Mouse (Mus musculus): ENCODE measurements at regions not wholly inside any gene's neighbourhood (a gene's known extent, or its start where the extent isn't known, plus 50 kb on each side); places are given as distances from the start of the nearest gene placed in this dataset.

GRCm38 (mm10) chr10:9569277-9569676 is 105.7 kb downstream of the Samd5 start:
- WGBS = 62% methylated on average over 4 of the region's 4 CpGs
- DNase-seq = no peak
- no peak overlapping the region for H3K9ac ChIP-seq (ENCODE audit: low read depth, low read length)
- no peaks in the 10 kb centered on the region for H3K27me3 ChIP-seq (ENCODE audit: control insufficient read depth, insufficient read depth, low read length)
- no peaks in the 10 kb centered on the region for H3K36me3 ChIP-seq (ENCODE audit: control insufficient read depth, insufficient read depth, low read length)
- H3K27ac ChIP-seq = no peak overlapping the region
- no peak overlapping the region for H3K4me3 ChIP-seq
- H3K4me1 ChIP-seq (ENCODE audit: control insufficient read depth, insufficient read depth, low read length) = peaks cover 1% of the 10 kb centered on the region; the same call in 1 of the 2 replicates
- no peaks in the 10 kb centered on the region for H3K79me2 ChIP-seq (replicated peaks; ENCODE audit: control insufficient read depth, insufficient read depth, low read length)
- intact Hi-C loops (cut with DNase I) = no loop called here
- TF ChIP-seq POLR2A (IDR thresholded peaks at IDR 0.05; ENCODE audit: insufficient read depth, low read depth, low read length) (no peak), EP300 (IDR thresholded peaks at IDR 0.05; ENCODE audit: insufficient read depth, low read depth, low read length) (no peak), CTCF (IDR thresholded peaks at IDR 0.05) (no peak)

GRCm38 (mm10) chr10:9557517-9558065 is 117.4 kb downstream of the Samd5 start:
- H3K79me2 ChIP-seq (replicated peaks; ENCODE audit: control insufficient read depth, insufficient read depth, low read length) = no peaks in the 10 kb centered on the region
- H3K27ac ChIP-seq = no peak overlapping the region
- TF ChIP-seq POLR2A (IDR thresholded peaks at IDR 0.05; ENCODE audit: insufficient read depth, low read depth, low read length) = no peak
- no peak for TF ChIP-seq EP300 (IDR thresholded peaks at IDR 0.05; ENCODE audit: insufficient read depth, low read depth, low read length)
- TF ChIP-seq CTCF (IDR thresholded peaks at IDR 0.05) = no peak
- intact Hi-C loops (cut with DNase I) = no loop called here
- no peaks in the 10 kb centered on the region for H3K36me3 ChIP-seq (ENCODE audit: control insufficient read depth, insufficient read depth, low read length)
- no peaks in the 10 kb centered on the region for H3K27me3 ChIP-seq (ENCODE audit: control insufficient read depth, insufficient read depth, low read length)
- H3K9ac ChIP-seq (ENCODE audit: low read depth, low read length) = no peak overlapping the region
- no peak for DNase-seq
- 84% methylated on average over 4 of the region's 4 CpGs for WGBS
- no peak overlapping the region for H3K4me3 ChIP-seq
- H3K4me1 ChIP-seq (ENCODE audit: control insufficient read depth, insufficient read depth, low read length) = peaks cover 2% of the 10 kb centered on the region; the same call in 1 of the 2 replicates

DNA sequence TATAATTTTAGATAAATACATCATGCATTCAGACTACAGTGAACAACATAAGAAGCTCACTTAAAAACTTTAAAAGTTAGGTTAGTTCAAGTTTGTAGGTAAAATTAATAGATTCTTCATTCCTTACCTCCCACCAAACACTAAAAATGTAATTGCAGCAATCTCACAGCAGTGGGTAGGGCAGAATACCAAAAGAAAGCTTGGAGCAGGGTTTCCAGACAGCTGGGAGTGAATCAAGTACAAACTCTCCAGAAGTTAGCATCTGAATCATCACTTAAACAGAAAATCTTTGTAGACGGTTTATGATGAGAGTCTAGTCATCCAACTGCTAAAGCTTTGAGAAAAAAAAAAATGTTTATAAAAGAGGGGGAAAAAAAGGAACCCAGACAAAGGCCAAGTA is 117.9 kb downstream of the Samd5 start:
- WGBS = 37% methylated on average over 1 of the region's 1 CpGs
- H3K27me3 ChIP-seq (ENCODE audit: control insufficient read depth, insufficient read depth, low read length) = no peaks in the 10 kb centered on the region
- H3K9ac ChIP-seq (ENCODE audit: low read depth, low read length) = no peak overlapping the region
- no peak overlapping the region for H3K4me3 ChIP-seq
- no peak for DNase-seq
- intact Hi-C loops (cut with DNase I) = no loop called here
- TF ChIP-seq CTCF (IDR thresholded peaks at IDR 0.05) = no peak
- no peak for TF ChIP-seq EP300 (IDR thresholded peaks at IDR 0.05; ENCODE audit: insufficient read depth, low read depth, low read length)
- TF ChIP-seq POLR2A (IDR thresholded peaks at IDR 0.05; ENCODE audit: insufficient read depth, low read depth, low read length) = no peak
- peaks cover 2% of the 10 kb centered on the region; the same call in 1 of the 2 replicates for H3K4me1 ChIP-seq (ENCODE audit: control insufficient read depth, insufficient read depth, low read length)
- H3K79me2 ChIP-seq (replicated peaks; ENCODE audit: control insufficient read depth, insufficient read depth, low read length) = no peaks in the 10 kb centered on the region
- no peaks in the 10 kb centered on the region for H3K36me3 ChIP-seq (ENCODE audit: control insufficient read depth, insufficient read depth, low read length)
- no peak overlapping the region for H3K27ac ChIP-seq

- intact Hi-C loops (cut with DNase I) = no loop called here
- peaks cover 2% of the 10 kb centered on the region; the same call in 1 of the 2 replicates for H3K4me1 ChIP-seq (ENCODE audit: control insufficient read depth, insufficient read depth, low read length)
- H3K79me2 ChIP-seq (replicated peaks; ENCODE audit: control insufficient read depth, insufficient read depth, low read length) = no peaks in the 10 kb centered on the region
- no peaks in the 10 kb centered on the region for H3K27me3 ChIP-seq (ENCODE audit: control insufficient read depth, insufficient read depth, low read length)
- no peak overlapping the region for H3K4me3 ChIP-seq
- 62% methylated on average over 3 of the region's 3 CpGs for WGBS
- no peak for TF ChIP-seq CTCF (IDR thresholded peaks at IDR 0.05)
- TF ChIP-seq EP300 (IDR thresholded peaks at IDR 0.05; ENCODE audit: insufficient read depth, low read depth, low read length) = no peak
- TF ChIP-seq POLR2A (IDR thresholded peaks at IDR 0.05; ENCODE audit: insufficient read depth, low read depth, low read length) = no peak
- no peaks in the 10 kb centered on the region for H3K36me3 ChIP-seq (ENCODE audit: control insufficient read depth, insufficient read depth, low read length)
- no peak overlapping the region for H3K9ac ChIP-seq (ENCODE audit: low read depth, low read length)
- no peak for DNase-seq
- no peak overlapping the region for H3K27ac ChIP-seq
Observed at GRCm38 (mm10) chr10:9553946-9554345, 121.1 kb downstream of the Samd5 start.

DNA sequence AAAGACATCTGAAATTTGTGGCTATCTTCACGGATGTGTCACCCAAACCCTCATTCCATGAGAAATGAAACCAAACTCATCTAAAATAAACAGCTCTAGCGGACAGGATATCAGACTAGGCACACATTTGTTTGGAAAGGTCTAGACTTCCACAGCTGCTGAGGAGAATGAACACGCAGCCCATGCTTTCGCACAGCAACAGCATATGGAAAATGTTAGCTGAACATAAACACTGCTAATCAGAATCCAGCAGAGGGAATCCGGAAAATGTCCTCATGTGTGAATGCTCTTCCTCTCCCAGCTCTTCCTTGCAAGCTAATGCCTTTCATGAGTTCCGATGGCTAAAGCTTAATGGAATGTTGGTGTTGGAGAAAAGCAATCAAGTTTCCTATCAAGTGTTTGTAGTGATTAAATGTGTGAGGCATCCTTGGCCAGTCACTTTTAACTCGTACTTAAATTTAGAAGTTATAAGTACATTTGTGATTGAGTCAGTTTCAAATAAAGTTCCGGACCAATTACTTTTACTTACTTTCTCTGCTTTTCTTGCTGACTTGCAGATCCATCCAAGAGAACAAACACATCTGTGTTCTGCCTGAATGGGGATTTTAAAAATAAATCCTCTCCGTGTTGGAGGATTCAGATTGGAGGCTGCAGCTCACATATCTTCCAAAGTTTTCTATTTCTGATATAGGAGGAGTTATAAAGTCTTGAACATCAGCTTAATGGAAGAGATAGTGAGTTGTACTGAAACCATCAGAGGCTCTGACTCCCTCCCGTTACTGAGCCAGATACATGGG is 124.9 kb downstream of the Samd5 start:
- Histone ChIP-seq H3K9ac (ENCODE audit: low read depth, low read length) (no peak overlapping the region), H3K27me3 (ENCODE audit: control insufficient read depth, insufficient read depth, low read length) (no peaks in the 10 kb centered on the region), H3K27ac (no peak overlapping the region; the same call in 1 of the 2 replicates), H3K4me1 (ENCODE audit: control insufficient read depth, insufficient read depth, low read length) (no peaks in the 10 kb centered on the region), H3K79me2 (replicated peaks; ENCODE audit: control insufficient read depth, insufficient read depth, low read length) (no peaks in the 10 kb centered on the region), H3K4me3 (no peak overlapping the region), H3K36me3 (ENCODE audit: control insufficient read depth, insufficient read depth, low read length) (no peaks in the 10 kb centered on the region)
- TF ChIP-seq POLR2A (IDR thresholded peaks at IDR 0.05; ENCODE audit: insufficient read depth, low read depth, low read length) = no peak
- no peak for TF ChIP-seq EP300 (IDR thresholded peaks at IDR 0.05; ENCODE audit: insufficient read depth, low read depth, low read length)
- no peak for TF ChIP-seq CTCF (IDR thresholded peaks at IDR 0.05)
- intact Hi-C loops (cut with DNase I) = no loop called here
- DNase-seq = no peak
- 35% methylated on average over 10 of the region's 10 CpGs for WGBS

DNA sequence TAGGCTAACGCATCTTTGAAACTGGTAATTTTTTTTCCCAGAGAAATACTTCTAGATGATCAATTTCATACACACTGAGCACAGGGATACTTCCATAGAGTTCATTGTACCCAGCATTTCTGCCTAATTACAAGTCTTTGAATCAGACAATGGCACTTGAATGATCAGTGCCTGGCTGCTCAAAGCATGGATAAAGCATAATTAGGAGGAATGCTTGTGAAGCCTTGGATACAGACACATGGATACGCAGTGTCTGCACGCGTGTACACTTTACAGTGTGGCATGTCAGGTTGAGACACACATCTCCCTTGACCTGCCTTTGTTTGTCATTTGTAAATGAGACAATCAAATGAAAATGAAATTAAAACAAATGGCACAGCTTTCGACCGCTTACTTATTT is 129.2 kb downstream of the Samd5 start:
- intact Hi-C loops (cut with DNase I) = no loop called here
- WGBS = 91% methylated on average over 6 of the region's 6 CpGs

More for the DNA sequence above, 129.2 kb downstream of the Samd5 start:
- Histone ChIP-seq H3K27me3 (ENCODE audit: control insufficient read depth, insufficient read depth, low read length) (no peaks in the 10 kb centered on the region), H3K4me3 (no peak overlapping the region), H3K9ac (ENCODE audit: low read depth, low read length) (no peak overlapping the region), H3K4me1 (ENCODE audit: control insufficient read depth, insufficient read depth, low read length) (no peaks in the 10 kb centered on the region), H3K36me3 (ENCODE audit: control insufficient read depth, insufficient read depth, low read length) (no peaks in the 10 kb centered on the region), H3K79me2 (replicated peaks; ENCODE audit: control insufficient read depth, insufficient read depth, low read length) (no peaks in the 10 kb centered on the region), H3K27ac (no peak overlapping the region)
- DNase-seq = no peak
- no peak for TF ChIP-seq CTCF (IDR thresholded peaks at IDR 0.05)
- TF ChIP-seq POLR2A (IDR thresholded peaks at IDR 0.05; ENCODE audit: insufficient read depth, low read depth, low read length) = no peak
- TF ChIP-seq EP300 (IDR thresholded peaks at IDR 0.05; ENCODE audit: insufficient read depth, low read depth, low read length) = no peak

Measured in heart, adult 2 months (tissue).